Mouse (Mus musculus) erythroblast, embryonic 14.5 days (primary cell): ENCODE results near the gene Ifna1. TPM values are rescaled to one million over a fixed set of nuclear protein-coding genes. Genes with fewer than 3 reads are reported as not detected.
"Not testable (repeated sequence)": the region's sequence is repeated elsewhere in the genome, so short reads cannot be mapped to it uniquely, and the experiment has no call there.

Experiments
- H3K27me3 ChIP-seq: 2 replicates; pipeline ENCODE4 v1.6.1; 2012; ENCODE audit warnings: inconsistent platforms; ENCODE audit not compliant: control insufficient read depth
- H3K36me3 ChIP-seq: 2 replicates; pipeline ENCODE4 v1.6.1; 2012; ENCODE audit warnings: mild to moderate bottlenecking, inconsistent platforms; ENCODE audit not compliant: control insufficient read depth
- H3K4me1 ChIP-seq: 2 replicates; pipeline ENCODE4 v1.6.1; 2012; ENCODE audit warnings: inconsistent platforms; ENCODE audit not compliant: control insufficient read depth
- H3K4me3 ChIP-seq: replicated peaks from 2 replicates; pipeline ENCODE3; 2012; ENCODE audit warnings: moderate library complexity, mild to moderate bottlenecking, inconsistent platforms
- H3K9me3 ChIP-seq: 2 replicates; pipeline ENCODE4 v1.6.1; 2012; ENCODE audit warnings: low read length, inconsistent platforms, mixed read lengths; ENCODE audit not compliant: control insufficient read depth
- GATA1 ChIP-seq: IDR thresholded peaks from 2 replicates; pipeline ENCODE4 v1.6.1; 2012; ENCODE audit warnings: low read length, inconsistent platforms, mixed read lengths
- TAL1 ChIP-seq: IDR thresholded peaks from 3 replicates; pipeline ENCODE4 v1.6.1; 2012; ENCODE audit warnings: low read length, inconsistent platforms, mixed read lengths
- polyA plus RNA-seq: library from polyadenylated mRNA; stranded (reverse); fragments of >175 nt; gene quantifications from 2 replicates; pipeline ENCODE4 v1.2.3, GENCODE M21; 2012

Gene Ifna1
- polyA plus RNA-seq = not detected in 2 replicates

DNA sequence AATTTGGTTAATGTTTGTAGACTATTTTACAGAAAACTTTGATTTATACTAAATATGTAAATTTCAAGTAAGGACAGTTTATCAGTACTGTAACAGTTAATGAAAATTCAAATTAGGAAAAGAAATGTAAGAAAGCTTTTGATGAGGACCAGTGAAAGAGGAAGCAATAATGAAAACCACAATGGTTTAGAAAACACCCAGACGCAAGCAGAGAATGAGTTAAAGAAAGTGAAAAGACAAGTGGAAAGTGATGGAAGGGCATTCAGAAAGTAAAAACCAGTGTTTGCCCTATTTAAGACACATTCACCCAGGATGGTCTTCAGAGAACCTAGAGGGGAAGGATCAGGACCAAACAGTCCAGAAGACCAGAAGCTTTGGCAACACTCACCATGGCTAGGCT lies at the start of gene Ifna1:
TSS of gene Ifna1 (plus strand) at position 390 of the 400 bp plus-strand sequence.
- Histone ChIP-seq H3K4me1 (no peaks in the 10 kb centered on the region), H3K9me3 (no peaks in the 10 kb centered on the region), H3K36me3 (no peaks in the 10 kb centered on the region), H3K27me3 (no peaks in the 10 kb centered on the region), H3K4me3 (no peak within 1 kb of the TSS)
- TF ChIP-seq TAL1 (no peak), GATA1 (no peak)

DNA sequence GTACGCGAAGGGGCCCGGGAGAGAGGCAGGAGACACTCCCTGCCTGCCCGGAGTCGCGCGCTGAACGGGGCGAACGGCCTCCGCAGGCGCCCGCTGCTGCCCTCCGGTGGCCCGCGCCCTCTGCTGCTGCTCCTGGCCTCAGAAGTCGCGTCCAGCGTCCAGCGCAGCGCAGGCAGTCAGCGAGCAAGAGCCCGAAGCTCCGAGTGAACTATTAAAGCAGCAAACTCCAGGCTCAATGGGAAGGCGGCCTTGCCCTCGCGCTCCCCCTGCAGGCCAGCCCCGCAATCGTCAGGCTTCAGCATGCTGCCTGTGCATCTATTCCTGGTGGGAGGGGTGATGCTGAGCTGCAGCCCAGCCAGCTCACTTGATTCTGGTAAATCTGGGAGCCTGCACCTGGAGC lies 46.9 kb upstream of the Ifna1 start, which contains the start of gene Gm13287:
TSS of gene Gm13287 (plus strand) at position 301 of the 400 bp plus-strand sequence.
- not testable (repeated sequence) for H3K27me3 ChIP-seq, H3K9me3 ChIP-seq, H3K4me1 ChIP-seq, H3K4me3 ChIP-seq, H3K36me3 ChIP-seq

DNA sequence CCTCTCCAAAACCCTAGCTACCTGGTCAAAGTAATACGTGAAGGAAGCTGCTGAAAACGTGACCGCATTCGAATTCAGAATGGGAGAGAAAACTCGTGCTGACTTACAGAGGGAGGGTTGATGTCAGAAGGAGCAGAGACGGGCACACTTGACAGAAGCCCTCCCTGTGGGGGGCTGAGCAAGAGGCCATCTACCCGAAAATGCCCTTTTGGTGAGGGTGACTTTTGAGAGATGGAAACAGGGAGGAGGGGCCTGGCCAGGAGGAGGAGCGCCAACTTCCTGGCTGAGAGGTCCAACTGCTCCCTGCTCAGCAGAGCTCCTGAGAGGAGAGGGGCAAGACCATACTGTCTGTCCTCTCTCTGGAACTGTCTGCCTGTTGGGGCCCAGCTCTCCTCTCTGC lies 44.7 kb upstream of the Ifna1 start, which contains the start of gene Gm13288:
TSS of gene Gm13288 (plus strand) at position 301 of the 400 bp plus-strand sequence.
- not testable (repeated sequence) for H3K9me3 ChIP-seq, H3K4me1 ChIP-seq, H3K36me3 ChIP-seq, H3K27me3 ChIP-seq, H3K4me3 ChIP-seq

DNA sequence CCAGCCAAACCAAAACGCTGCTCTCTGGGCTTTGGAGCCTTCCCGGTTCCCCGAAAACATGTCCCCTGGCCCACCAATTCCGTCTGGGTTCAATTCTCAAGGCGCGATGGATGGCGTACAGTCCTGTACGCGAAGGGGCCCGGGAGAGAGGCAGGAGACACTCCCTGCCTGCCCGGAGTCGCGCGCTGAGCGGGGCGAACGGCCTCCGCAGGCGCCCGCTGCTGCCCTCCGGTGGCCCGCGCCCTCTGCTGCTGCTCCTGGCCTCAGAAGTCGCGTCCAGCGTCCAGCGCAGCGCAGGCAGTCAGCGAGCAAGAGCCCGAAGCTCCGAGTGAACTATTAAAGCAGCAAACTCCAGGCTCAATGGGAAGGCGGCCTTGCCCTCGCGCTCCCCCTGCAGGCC lies 44.1 kb upstream of the Ifna1 start:
- H3K4me3 ChIP-seq = not testable (repeated sequence)

DNA sequence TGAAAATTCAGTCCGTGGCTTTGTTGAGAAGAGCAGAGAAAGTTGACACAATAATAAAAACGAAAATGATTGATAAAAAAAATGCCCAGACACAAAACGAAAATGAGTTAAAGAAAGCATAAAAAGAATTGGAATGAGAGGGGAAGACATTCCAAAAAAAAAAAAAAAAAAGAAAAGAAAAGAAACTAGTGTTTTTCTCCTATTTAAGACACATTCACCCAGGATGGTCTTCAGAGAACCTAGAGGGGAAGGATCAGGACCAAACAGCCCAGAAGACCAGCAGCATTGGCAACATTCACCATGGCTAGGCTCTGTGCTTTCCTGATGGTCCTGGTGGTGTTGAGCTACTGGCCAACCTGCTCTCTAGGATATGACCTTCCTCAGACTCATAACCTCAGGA lies 34.0 kb upstream of the Ifna1 start, which contains the start of gene Ifna7:
TSS of gene Ifna7 (plus strand) at position 301 of the 400 bp plus-strand sequence.
- H3K4me1 ChIP-seq = no peaks in the 10 kb centered on the region
- no peak for TF ChIP-seq GATA1
- no peak for TF ChIP-seq TAL1
- H3K4me3 ChIP-seq = no peak within 1 kb of the TSS
- no peaks in the 10 kb centered on the region for H3K27me3 ChIP-seq
- no peaks in the 10 kb centered on the region for H3K36me3 ChIP-seq
- H3K9me3 ChIP-seq = no peaks in the 10 kb centered on the region

More for the DNA sequence above, 44.1 kb upstream of the Ifna1 start:
- not testable (repeated sequence) for H3K9me3 ChIP-seq, H3K27me3 ChIP-seq, H3K36me3 ChIP-seq, H3K4me1 ChIP-seq

DNA sequence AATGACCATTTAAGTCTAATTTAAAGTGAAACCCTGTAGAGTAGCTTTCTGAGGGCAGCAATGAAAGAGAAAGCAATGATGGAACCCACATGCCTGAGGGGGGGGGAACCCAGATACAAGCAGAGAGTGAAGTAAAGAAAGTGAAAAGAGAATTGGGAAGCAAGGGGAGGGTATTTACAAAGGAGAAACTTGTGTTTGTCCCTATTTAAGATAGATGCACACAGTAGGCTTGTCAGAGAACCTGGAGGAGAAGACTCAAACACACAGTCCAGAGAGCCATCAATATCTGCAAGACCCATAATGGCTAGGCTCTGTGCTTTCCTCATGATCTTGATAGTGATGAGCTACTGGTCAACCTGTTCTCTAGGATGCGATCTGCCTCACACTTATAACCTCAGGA lies 30.2 kb upstream of the Ifna1 start, which contains the start of gene Ifna11:
TSS of gene Ifna11 (plus strand) at position 301 of the 400 bp plus-strand sequence.
- Histone ChIP-seq H3K4me1 (no peaks in the 10 kb centered on the region), H3K36me3 (no peaks in the 10 kb centered on the region), H3K4me3 (no peak within 1 kb of the TSS), H3K9me3 (no peaks in the 10 kb centered on the region), H3K27me3 (no peaks in the 10 kb centered on the region)
- TF ChIP-seq TAL1 (no peak), GATA1 (no peak)

DNA sequence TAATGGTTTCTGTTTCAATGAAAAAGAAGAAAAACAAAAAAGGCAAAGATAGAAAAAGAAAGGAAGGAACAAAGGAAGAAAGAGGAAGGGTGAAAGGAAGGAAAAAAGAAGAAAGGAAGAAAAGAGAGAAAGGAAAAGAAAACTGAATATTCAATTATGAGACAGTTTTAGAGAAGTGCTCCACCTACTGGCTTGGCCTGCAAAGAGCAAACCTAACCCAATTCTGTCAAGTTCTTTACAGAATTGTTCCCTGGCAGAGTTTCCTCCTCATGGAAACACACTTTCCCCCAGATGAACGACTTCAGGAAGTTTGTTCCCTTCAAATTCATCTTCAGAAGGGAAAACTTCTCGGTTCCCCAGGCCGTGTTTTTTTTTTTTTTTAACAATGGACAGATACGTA lies 26.9 kb upstream of the Ifna1 start:
- no peaks in the 10 kb centered on the region for H3K4me1 ChIP-seq
- no peaks in the 10 kb centered on the region for H3K27me3 ChIP-seq
- no peaks in the 10 kb centered on the region for H3K9me3 ChIP-seq
- no peak overlapping the region for H3K4me3 ChIP-seq
- TF ChIP-seq TAL1 (no peak), GATA1 (no peak)
- no peaks in the 10 kb centered on the region for H3K36me3 ChIP-seq

DNA sequence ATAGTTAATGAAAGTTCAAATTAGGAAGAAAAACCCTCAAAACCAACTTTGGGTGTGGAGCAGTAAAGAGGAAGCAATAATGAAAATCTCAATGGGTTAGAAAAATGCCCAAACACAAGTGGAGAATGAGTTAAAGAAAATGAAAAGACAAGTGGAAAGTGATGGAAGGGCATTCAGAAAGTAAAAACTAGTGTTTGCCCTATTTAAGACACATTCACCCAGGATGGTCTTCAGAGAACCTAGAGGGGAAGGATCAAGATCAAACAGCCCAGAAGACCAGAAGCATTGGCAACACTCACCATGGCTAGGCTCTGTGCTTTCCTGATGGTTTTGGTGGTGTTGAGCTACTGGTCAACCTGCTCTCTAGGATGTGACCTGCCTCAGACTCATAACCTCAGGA lies 22.8 kb upstream of the Ifna1 start, which contains the start of gene Ifna6:
TSS of gene Ifna6 (plus strand) at position 301 of the 400 bp plus-strand sequence.
- H3K27me3 ChIP-seq, H3K4me3 ChIP-seq, H3K36me3 ChIP-seq, H3K9me3 ChIP-seq, H3K4me1 ChIP-seq: not testable (repeated sequence)

DNA sequence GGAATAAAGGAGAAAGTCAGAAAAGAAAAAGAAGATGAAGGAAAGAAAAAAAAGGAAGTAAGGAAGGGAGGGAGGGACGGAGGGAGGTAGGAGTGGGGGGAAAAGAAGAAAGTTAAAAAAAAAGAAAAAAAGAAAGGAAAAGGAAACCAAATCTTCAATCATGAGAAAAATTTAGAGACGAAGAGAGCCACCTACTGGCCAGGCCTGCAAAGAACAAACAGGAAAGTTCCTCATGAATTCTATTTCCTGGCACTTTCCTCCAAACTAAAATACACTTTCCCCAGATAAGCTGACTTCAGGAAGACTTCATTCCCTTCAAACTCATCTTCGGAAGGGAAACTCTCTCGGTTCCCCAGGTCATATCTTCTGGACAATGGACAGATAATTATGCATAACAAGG lies 19.4 kb upstream of the Ifna1 start:
- no peaks in the 10 kb centered on the region for H3K9me3 ChIP-seq
- TF ChIP-seq TAL1 (no peak), GATA1 (no peak)
- H3K4me3 ChIP-seq = no peak overlapping the region
- no peaks in the 10 kb centered on the region for H3K4me1 ChIP-seq
- no peaks in the 10 kb centered on the region for H3K36me3 ChIP-seq
- no peaks in the 10 kb centered on the region for H3K27me3 ChIP-seq

DNA sequence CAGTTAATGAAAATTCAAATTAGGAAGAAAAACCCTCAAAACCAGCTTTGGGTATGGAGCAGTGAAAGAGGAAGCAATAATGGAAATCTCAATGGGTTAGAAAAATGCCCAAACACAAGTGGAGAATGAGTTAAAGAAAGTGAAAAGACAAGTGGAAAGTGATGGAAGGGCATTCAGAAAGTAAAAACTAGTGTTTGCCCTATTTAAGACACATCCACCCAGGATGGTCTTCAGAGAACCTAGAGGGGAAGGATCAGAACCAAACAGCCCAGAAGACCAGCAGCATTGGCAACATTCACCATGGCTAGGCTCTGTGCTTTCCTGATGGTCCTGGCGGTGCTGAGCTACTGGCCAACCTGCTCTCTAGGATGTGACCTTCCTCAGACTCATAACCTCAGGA lies 14.7 kb upstream of the Ifna1 start, which contains the start of gene Ifna5:
TSS of gene Ifna5 (plus strand) at position 301 of the 400 bp plus-strand sequence.
- not testable (repeated sequence) for H3K4me1 ChIP-seq, H3K4me3 ChIP-seq, H3K27me3 ChIP-seq, H3K36me3 ChIP-seq, H3K9me3 ChIP-seq
